Mouse (Mus musculus) liver, embryonic 14.5 days (tissue): ENCODE measurements around the gene Mepe. TPM values are rescaled to one million over a fixed set of nuclear protein-coding genes. Genes with fewer than 3 reads are reported as not detected.

Experiments
- ATAC-seq: fragments of 200-750 bp; cut with Nextera tagmentation; 2 replicates; pipeline ENCODE4 v1.8.0; 2017; ENCODE audit warnings: moderate number of reproducible peaks, mild to moderate bottlenecking, moderate library complexity; ENCODE audit not compliant: insufficient read depth
- DNase-seq, 3 experiments: peaks; one replicate each; pipeline ENCODE4 v3.0.0-alpha.2; 2012 to 2013; ENCODE audit warnings: low read depth in 3 of 3, low spot score in 3 of 3
- H3K27ac ChIP-seq: fragments of 300-500 bp; sonication (generic); 2 replicates; pipeline ENCODE4 v1.5.1; 2014; ENCODE audit warnings: moderate library complexity, mild to moderate bottlenecking, control low read depth, inconsistent platforms
- H3K27me3 ChIP-seq: fragments of 300-500 bp; sonication (generic); 2 replicates; pipeline ENCODE4 v1.6.1; 2014; ENCODE audit warnings: mild to moderate bottlenecking, low read length, moderate library complexity; ENCODE audit not compliant: control insufficient read depth, insufficient read depth
- H3K36me3 ChIP-seq: fragments of 300-500 bp; sonication (generic); replicated peaks from 2 replicates; pipeline ENCODE4 v1.6.1; 2014; ENCODE audit warnings: low read depth; ENCODE audit not compliant: control insufficient read depth, insufficient read depth
- H3K4me1 ChIP-seq, 2 experiments: fragments of 200-500 bp in 1 of 2; fragments of 300-500 bp in 1 of 2; sonication (generic) in 1 of 2; replicated peaks; 2 replicates each; pipeline ENCODE4 v1.6.1; 2012 to 2014; ENCODE audit warnings: antibody characterized with exemption in 1 of 2, inconsistent platforms in 1 of 2, low read length in 1 of 2; ENCODE audit not compliant: control insufficient read depth in 2 of 2, insufficient read depth in 2 of 2
- H3K4me2 ChIP-seq: fragments of 300-500 bp; sonication (generic); 2 replicates; pipeline ENCODE4 v1.6.1; 2014; ENCODE audit warnings: low read depth, mild to moderate bottlenecking, control low read depth, moderate library complexity
- H3K4me3 ChIP-seq, 2 experiments: fragments of 200-500 bp in 1 of 2; fragments of 300-500 bp in 1 of 2; sonication (generic) in 1 of 2; 2 replicates each; pipeline ENCODE4 v1.5.1; 2012 to 2014; ENCODE audit warnings: low read depth in 2 of 2, low read length in 2 of 2, mild to moderate bottlenecking in 2 of 2, control low read depth in 1 of 2, inconsistent platforms in 1 of 2, moderate library complexity in 1 of 2; ENCODE audit not compliant: insufficient read depth in 1 of 2
- H3K9ac ChIP-seq: fragments of 300-500 bp; sonication (generic); replicated peaks from 2 replicates; pipeline ENCODE4 v1.6.1; 2014; ENCODE audit warnings: mild to moderate bottlenecking, control low read depth, moderate library complexity
- H3K9me3 ChIP-seq: fragments of 300-500 bp; sonication (generic); 2 replicates; pipeline ENCODE4 v1.6.1; 2016; ENCODE audit warnings: low read length, mixed read lengths; ENCODE audit not compliant: control insufficient read depth
- CTCF ChIP-seq: IDR thresholded peaks from 2 replicates; pipeline ENCODE4 v1.5.1; 2016; ENCODE audit warnings: antibody characterized with exemption, low read depth, control low read depth
- EP300 ChIP-seq: IDR thresholded peaks from 2 replicates; pipeline ENCODE4 v1.6.1; 2016; ENCODE audit warnings: antibody characterized with exemption, low read depth
- WGBS: fragments of 180-500 bp; shearing (Covaris S2); extraction: QIAGEN DNeasy Blood & Tissue Kit; methylation state at CpG from one replicate; pipeline ENCODE4 v1.1.7; 2014; ENCODE audit not compliant: insufficient replicate concordance; 5-methylcytosine and 5-hydroxymethylcytosine counted together
- polyA plus RNA-seq, 2 experiments: library from polyadenylated mRNA; depleted of rRNA in 1 of 2; stranded (reverse) in 1 of 2; unstranded in 1 of 2; fragments of >200 nt; fragmentation: Nextera tagmentation in 1 of 2; extraction: Ambion mirVana in 1 of 2; gene quantifications; 2 replicates each; pipeline versions ENCODE4 v1.2.1 to v1.2.3; 2012 to 2014

The Mepe gene
- polyA plus RNA-seq, 2 experiments = not detected

- 0 out of 2 replicates have a peak, but pooled peaks have one; percentile 35 for ATAC-seq
- Histone ChIP-seq H3K9ac (no peak overlapping the region), H3K36me3 (no peaks in the 10 kb centered on the region), H3K27me3 (no peaks in the 10 kb centered on the region), H3K4me3 (no peak overlapping the region), H3K27ac (no peak overlapping the region), H3K4me2 (no peak overlapping the region), H3K9me3 (no peaks in the 10 kb centered on the region), H3K4me1 (no peaks in the 10 kb centered on the region)
- peak in 1 of 3 experiments; percentile 1 for DNase-seq
- 67% methylated on average over 6 of the region's 6 CpGs for WGBS
- TF ChIP-seq EP300 (no peak), CTCF (no peak)
Observed at GRCm38 (mm10) chr5:104374308-104374660, 49.2 kb downstream of the Mepe start.

- H3K4me3 ChIP-seq = no peak overlapping the region
- no peak for DNase-seq
- no peak overlapping the region for H3K9ac ChIP-seq
- no peaks in the 10 kb centered on the region for H3K9me3 ChIP-seq
- ATAC-seq = no peak
- H3K27me3 ChIP-seq = no peaks in the 10 kb centered on the region
- TF ChIP-seq CTCF (no peak), EP300 (no peak)
- H3K4me2 ChIP-seq = no peak overlapping the region
- no peaks in the 10 kb centered on the region for H3K4me1 ChIP-seq
- 60% methylated on average over 2 of the region's 2 CpGs for WGBS
- no peaks in the 10 kb centered on the region for H3K36me3 ChIP-seq
- H3K27ac ChIP-seq = no peak overlapping the region
Observed at GRCm38 (mm10) chr5:104375132-104375531, 50.0 kb downstream of the Mepe start.

- no peaks in the 10 kb centered on the region for H3K36me3 ChIP-seq
- no peak overlapping the region for H3K9ac ChIP-seq
- no peak overlapping the region for H3K27ac ChIP-seq
- TF ChIP-seq CTCF = no peak
- no peak for TF ChIP-seq EP300
- ATAC-seq = no peak
- DNase-seq = no peak
- WGBS = 57% methylated on average over 1 of the region's 1 CpGs
- no peak overlapping the region for H3K4me2 ChIP-seq
- no peak overlapping the region for H3K4me3 ChIP-seq
- no peaks in the 10 kb centered on the region for H3K9me3 ChIP-seq
- H3K27me3 ChIP-seq = no peaks in the 10 kb centered on the region
- no peaks in the 10 kb centered on the region for H3K4me1 ChIP-seq
Observed at GRCm38 (mm10) chr5:104376890-104377289, 51.8 kb downstream of the Mepe start.

- Histone ChIP-seq H3K4me2 (no peak overlapping the region), H3K4me3 (no peak overlapping the region), H3K4me1 (no peaks in the 10 kb centered on the region), H3K36me3 (no peaks in the 10 kb centered on the region), H3K27ac (no peak overlapping the region), H3K9ac (no peak overlapping the region), H3K9me3 (no peaks in the 10 kb centered on the region), H3K27me3 (no peaks in the 10 kb centered on the region)
- 44% methylated on average over 1 of the region's 1 CpGs for WGBS
- peak in 1 of 3 experiments; percentile 19 for DNase-seq
- no peak for ATAC-seq
- TF ChIP-seq EP300 = no peak
- TF ChIP-seq CTCF = no peak
Observed at GRCm38 (mm10) chr5:104380574-104380973, 55.4 kb downstream of the Mepe start.

- H3K4me2 ChIP-seq = no peak overlapping the region
- no peak for ATAC-seq
- H3K4me3 ChIP-seq = no peak overlapping the region
- no peak overlapping the region for H3K27ac ChIP-seq
- no peaks in the 10 kb centered on the region for H3K4me1 ChIP-seq
- H3K36me3 ChIP-seq = no peaks in the 10 kb centered on the region
- no peak overlapping the region for H3K9ac ChIP-seq
- 50% methylated on average over 3 of the region's 7 CpGs for WGBS
- H3K9me3 ChIP-seq = no peaks in the 10 kb centered on the region
- DNase-seq = no peak
- H3K27me3 ChIP-seq = no peaks in the 10 kb centered on the region
- no peak for TF ChIP-seq EP300
- no peak for TF ChIP-seq CTCF
Observed at GRCm38 (mm10) chr5:104381671-104382070, 56.5 kb downstream of the Mepe start.
